Mouse (Mus musculus) liver, adult 2 months (tissue): ENCODE results near the gene Robo4.

ENCODE experiments used
- CTCF ChIP-seq: fragments of 200-500 bp; IDR thresholded peaks from 2 replicates; pipeline ENCODE4 v1.5.1; 2011; ENCODE audit warnings: low read depth, low read length, control low read depth
- POLR2A ChIP-seq: fragments of 200-500 bp; IDR thresholded peaks from 2 replicates; pipeline ENCODE4 v1.6.1; 2011; ENCODE audit warnings: low read length, control low read depth; ENCODE audit not compliant: insufficient read depth; ENCODE audit errors: extremely low read depth

GRCm38 (mm10) chr9:37384284-37385182 lies 17.2 kb upstream of the Robo4 start:
- TF ChIP-seq CTCF (peak; percentile 60), POLR2A (no peak)
